Mouse (Mus musculus): ENCODE measurements around the gene Nabp1.

The Nabp1 gene

GRCm38 (mm10) chr1:51478262-51479026, at the start of gene Nabp1:
Gene Nabp1 (minus strand): TSS chr1:51478425.
- DNase-seq: peak; percentile 99

GRCm38 (mm10) chr1:51525563-51526265, 47.5 kb upstream of the Nabp1 start:
- DNase-seq: no peak

GRCm38 (mm10) chr1:51521651-51522050, 43.4 kb upstream of the Nabp1 start:
- DNase-seq: no peak

DNA sequence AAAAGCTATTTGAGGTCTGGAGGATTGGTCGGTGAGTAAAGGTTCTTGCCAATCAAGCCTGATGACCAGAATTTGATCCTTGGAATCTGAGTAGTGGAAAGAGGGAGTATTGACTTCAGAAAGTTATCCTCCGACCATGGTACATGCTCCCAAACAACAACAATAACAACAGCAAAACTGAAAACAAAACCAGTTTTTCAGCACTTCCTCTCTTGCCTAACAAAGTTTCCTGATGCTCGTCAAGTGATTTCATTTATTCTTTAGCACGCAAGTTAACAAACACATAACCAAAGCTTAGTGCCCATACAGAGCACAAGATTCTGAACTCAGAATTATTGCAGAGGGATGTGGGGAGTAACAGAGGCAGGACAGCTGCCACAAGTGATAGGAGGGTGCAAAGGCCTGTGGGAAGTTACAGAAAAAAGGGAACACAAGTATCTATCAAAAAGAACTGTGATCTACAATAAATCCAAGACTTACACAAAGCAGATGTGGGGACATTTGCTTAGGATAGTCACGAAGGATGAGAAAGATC, 42.1 kb upstream of the Nabp1 start:
- DNase-seq: no peak

GRCm38 (mm10) chr1:51519112-51519511, 40.9 kb upstream of the Nabp1 start:
- no peak for DNase-seq

DNA sequence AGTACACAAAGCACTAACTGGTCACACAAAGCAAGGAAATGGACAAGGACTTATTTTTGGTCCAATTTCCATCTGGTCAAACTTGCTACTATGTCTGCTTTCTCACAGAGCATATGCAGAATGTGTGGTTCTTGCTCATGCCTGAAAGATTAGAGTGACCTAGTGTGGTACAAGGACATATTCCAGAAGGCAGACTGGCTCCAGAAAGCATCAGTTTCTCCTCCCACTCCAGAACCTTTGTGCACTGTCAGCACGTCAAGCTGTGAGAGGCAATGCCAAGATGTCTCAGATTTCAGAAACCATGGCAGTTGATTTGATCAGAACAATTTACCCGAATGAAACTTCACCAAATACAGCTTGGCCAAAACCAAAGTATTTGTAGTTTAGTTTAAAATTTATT, 37.4 kb upstream of the Nabp1 start:
- no peak for DNase-seq

DNA sequence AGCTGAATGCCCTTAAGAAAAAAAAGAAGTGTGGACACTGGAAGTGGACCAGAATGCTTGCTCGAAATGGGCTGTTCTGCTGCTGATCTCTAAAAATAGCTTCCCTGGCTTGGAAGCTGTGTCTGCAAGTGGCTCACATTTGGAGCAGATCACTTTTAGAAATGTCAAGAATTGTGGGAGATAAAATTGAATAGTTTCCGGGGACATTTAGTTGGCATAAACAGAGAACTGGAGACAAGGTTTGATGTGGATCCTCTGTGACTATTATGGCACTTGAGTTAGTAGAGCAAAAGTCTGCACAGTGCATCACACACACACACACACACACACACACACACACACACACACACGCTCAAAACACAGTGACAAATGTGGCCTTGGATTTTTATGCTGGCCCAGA, 36.8 kb upstream of the Nabp1 start:
- DNase-seq: no peak

- DNase-seq: no peak
Observed at GRCm38 (mm10) chr1:51514379-51514778, 36.2 kb upstream of the Nabp1 start.

DNA sequence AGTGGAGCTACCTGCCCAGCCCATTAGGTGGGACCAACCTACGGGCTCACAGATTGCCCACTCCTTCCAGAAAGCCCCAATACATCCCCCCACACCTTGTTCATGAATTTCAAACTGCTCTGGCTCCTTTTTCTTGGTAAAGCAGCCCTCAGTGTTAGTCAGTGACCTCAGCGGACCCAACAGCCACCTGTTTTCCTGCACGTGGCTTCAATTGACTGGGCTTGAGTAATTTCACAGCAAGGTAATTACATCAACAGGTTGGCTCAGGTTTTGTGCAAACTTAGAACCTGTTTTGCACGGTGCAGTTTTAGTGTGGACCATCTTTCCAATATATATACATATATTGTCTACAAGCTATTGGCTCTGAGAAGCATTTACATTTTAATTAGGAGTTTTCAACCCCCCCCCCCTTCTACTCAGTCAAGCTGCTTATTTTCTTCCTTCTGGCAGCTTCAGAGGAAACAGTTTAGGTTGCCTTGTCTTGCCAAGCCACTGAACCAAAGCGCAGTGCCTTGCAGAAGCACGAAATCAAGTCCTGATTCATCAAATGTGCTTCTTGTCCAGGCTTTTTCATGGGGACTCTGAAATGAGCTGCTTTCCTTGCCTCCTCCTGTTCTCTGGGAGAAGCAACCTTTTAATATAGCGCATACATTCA, 35.0 kb upstream of the Nabp1 start:
- no peak for DNase-seq

DNA sequence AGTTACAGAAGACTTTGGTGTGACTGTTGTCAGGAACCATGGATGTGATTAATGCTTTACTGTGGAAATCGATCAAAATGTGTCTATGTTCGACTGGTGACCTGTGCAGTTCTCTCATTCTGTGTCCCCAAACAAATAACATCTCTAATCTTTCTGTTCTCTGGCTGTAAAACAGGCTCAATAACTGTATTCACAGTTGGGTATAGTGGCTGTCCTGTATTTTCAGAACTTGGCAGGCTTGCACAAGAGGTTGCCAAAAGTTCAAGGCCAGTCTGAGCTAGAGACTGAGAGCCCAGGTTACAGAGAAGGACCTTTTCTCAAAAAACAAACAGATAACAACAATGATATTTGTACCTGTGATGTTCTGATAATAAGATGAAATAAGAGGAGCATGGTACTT, 34.1 kb upstream of the Nabp1 start:
- DNase-seq: no peak

DNA sequence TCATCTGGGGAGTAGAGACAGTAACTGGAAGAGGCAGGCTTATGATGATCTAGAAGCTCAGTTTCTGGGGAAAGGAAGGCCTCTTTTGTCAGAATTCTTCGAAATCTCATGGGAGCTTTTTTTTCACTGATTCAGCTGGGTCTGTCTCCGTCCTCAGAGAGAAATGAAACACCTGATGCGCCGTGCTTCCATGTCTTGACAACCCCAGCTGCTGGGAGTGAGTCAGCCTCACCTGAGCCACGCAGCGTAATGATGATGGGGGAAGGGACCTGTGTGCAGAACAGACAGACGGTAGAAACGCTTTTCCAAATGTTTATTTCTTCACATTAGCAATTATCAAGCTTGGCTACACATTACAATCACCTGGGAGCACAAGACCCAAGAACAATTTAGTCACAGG, 31.6 kb upstream of the Nabp1 start:
- DNase-seq: no peak

- DNase-seq: no peak
Observed at GRCm38 (mm10) chr1:51509083-51509482, 30.9 kb upstream of the Nabp1 start.

- no peak for DNase-seq
Observed at GRCm38 (mm10) chr1:51508543-51508942, 30.3 kb upstream of the Nabp1 start.

DNA sequence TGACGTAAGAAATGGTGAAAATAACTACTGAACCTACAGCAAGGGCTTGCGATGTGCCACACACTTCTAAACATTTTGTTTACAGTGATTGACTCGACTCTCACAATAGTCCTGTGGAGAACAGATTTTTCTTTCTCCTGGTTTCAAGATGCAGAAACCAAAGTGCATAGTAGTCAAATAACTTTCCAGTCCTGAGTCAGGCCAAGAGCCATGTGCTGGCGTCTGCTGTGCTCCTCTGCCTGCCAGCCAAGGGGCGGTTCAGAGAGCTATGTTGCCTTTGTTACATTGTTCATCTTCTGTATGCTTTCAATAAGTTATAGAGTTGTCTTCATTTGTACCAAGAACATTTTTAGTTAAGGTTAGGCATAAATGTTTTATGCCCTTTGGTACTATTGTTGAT, 29.2 kb upstream of the Nabp1 start:
- DNase-seq: no peak

- no peak for DNase-seq
Observed at GRCm38 (mm10) chr1:51506236-51506635, 28.0 kb upstream of the Nabp1 start.

DNA sequence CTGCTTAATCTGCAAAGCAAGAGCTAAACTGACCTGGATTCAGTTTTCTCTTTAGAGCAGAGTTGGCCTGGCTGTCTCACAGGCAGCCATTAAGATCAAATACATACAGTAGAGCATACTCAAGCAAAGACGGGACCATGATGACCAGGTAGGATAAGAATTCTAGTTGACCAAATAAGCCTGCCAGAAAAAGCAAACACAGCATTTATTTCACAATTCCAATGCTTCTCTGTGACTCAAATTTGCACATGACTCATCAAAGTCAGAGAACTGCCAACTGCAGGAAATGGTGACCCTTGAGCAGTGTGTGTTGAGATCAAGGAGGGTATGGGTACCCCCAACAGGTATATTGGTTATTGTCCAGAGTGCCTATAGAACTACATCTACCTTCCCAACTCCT, 27.4 kb upstream of the Nabp1 start:
- DNase-seq: no peak

- DNase-seq: no peak
Observed at GRCm38 (mm10) chr1:51503055-51503454, 24.8 kb upstream of the Nabp1 start.

DNA sequence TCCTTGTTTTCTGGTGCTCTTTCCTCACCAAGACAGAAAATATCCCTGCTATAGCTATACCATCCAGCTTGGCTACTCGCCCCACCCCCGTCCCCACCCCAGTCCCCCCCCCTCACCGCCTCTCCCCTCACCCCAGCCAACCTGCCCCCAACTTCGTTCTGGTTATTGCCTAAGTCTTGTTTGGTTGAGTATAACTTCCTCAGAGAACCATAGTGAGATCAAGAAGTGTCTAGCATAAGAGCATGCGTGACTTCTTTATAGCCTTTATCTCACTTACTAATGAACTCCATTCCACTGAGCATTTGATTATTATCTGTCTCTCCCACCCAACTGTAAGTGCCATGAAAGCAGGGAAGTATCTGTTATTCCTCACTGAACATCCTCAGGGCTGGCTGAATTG, 24.1 kb upstream of the Nabp1 start:
- DNase-seq: no peak

GRCm38 (mm10) chr1:51501251-51501650, 23.0 kb upstream of the Nabp1 start:
- DNase-seq: no peak

- DNase-seq: no peak
Observed at GRCm38 (mm10) chr1:51498601-51499098, 20.4 kb upstream of the Nabp1 start.

GRCm38 (mm10) chr1:51496163-51496562, 17.9 kb upstream of the Nabp1 start:
- no peak for DNase-seq

DNA sequence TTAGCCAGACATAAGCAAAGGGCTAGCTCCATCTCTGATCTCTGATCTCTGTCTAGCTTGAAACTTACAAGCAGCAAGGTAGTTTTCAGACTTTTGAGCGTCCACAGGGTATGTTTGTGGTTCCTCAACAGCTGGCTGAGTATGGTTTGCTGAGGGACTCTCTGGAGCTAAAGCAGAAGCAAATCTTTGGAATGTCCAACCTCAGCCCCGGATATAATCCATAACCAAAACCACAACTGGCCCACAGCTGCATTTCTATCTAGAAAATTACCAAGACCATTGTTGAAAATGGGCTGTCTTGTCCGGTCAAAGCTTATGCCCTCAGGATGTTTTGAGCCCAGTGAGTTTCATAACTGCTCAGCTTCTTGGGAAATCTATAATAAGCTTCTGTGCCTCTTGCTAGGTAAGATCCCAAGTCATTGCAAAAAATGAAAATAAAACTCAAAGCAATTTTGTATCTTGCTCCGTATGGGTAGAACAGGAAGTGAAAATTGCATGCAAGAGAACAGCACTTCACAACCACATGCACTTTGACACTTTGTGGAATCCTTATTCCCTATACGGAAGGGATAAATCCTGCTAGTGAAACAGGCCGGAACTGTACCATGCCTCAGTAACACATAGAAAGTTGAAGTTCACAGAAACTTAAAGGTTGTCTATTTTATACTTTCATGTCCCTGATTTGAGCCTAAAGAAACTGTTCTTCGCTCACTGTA, 15.5 kb upstream of the Nabp1 start:
- DNase-seq: no peak

DNA sequence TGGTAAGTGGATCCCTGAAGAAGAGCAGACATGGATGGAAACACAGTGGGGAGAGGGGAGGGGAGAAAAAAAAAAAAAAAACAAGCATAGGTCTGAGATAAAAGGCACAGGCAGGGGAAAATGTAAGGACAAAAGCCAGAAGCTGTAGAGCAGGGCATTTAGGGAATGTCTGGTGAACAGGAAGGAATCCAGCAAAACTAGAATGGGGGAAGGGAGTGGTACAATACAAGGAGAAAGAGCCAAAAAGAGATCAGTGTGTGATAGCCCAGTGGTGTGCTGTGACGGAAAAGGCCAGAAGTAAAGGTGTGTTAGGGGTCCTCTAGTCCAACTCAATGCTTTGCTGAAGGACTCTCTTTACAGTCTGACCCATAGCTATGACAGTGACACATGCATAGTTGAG, 8.1 kb upstream of the Nabp1 start:
- no peak for DNase-seq
